ENCODE assay signal across 8 mouse cellular contexts in genomic region chr9:110684100-110684831, GRCm38 (mm10). TPM values are rescaled to one million over a fixed set of nuclear protein-coding genes. Genes with fewer than 3 reads are reported as not detected.
DNase-seq lines count a peak whose midpoint lies in the region; ATAC-seq and TF ChIP-seq lines count a peak whose summit lies in the region.

No protein-coding gene starts in this region.

- no peak overlapping the region for H3K4me2 ChIP-seq in forebrain, embryonic 15.5 days (replicated peaks)
- no peak overlapping the region for H3K4me2 ChIP-seq in hindbrain, embryonic 16.5 days (ENCODE audit: low read length)
- no peak overlapping the region for H3K4me2 ChIP-seq in midbrain, embryonic 13.5 days (replicated peaks)

- no peaks in the 10 kb centered on the region for H3K9me3 ChIP-seq in MEL (replicated peaks; ENCODE audit: insufficient read depth, low read length)
- no peaks in the 10 kb centered on the region for H3K9me3 ChIP-seq in forebrain, embryonic 15.5 days
- no peaks in the 10 kb centered on the region for H3K9me3 ChIP-seq in hindbrain, embryonic 16.5 days (ENCODE audit: control insufficient read depth, low read length)
- no peaks in the 10 kb centered on the region for H3K9me3 ChIP-seq in midbrain, embryonic 13.5 days

- H3K36me3 ChIP-seq in MEL (ENCODE audit: control insufficient read depth in 1 of 2, insufficient read depth in 2 of 2, low read length in 2 of 2), result peaks cover 0 to 12% of the 10 kb centered on the region in 2 experiments; a peak in 2 of 4 replicates
- peaks cover 2% of the 10 kb centered on the region; the same call in 1 of the 2 replicates for H3K36me3 ChIP-seq in forebrain, embryonic 15.5 days
- H3K36me3 ChIP-seq in hindbrain, embryonic 16.5 days (ENCODE audit: control insufficient read depth, insufficient read depth, low read length), result no peaks in the 10 kb centered on the region
- 0 out of 2 replicates have a peak, but pooled peaks cover 3% of the 10 kb centered on the region for H3K36me3 ChIP-seq in midbrain, embryonic 13.5 days

- no peak for TF ChIP-seq CTCF in MEL (IDR thresholded peaks at IDR 0.05 in 2 of 3, conservative IDR thresholded peaks at IDR 0.05 in 1 of 3; ENCODE audit: control insufficient read depth in 1 of 3, insufficient read depth in 1 of 3, low read depth in 2 of 3, low read length in 3 of 3, poor library complexity in 1 of 3, severe bottlenecking in 1 of 3)

- TF ChIP-seq POLR2A in MEL (IDR thresholded peaks at IDR 0.05; ENCODE audit: control insufficient read depth in 1 of 2, insufficient read depth in 1 of 2, low read depth in 1 of 2, low read length in 2 of 2, poor library complexity in 1 of 2), result no peak

- TF ChIP-seq EP300 in MEL (IDR thresholded peaks at IDR 0.05; ENCODE audit: low read depth in 1 of 2, low read length in 2 of 2), result no peak

- peaks cover 0 to 20% of the 10 kb centered on the region in 2 experiments; a peak in 2 of 4 replicates for H3K4me1 ChIP-seq in MEL (ENCODE audit: control insufficient read depth in 1 of 2, insufficient read depth in 2 of 2, low read length in 2 of 2)
- peaks cover 55% of the 10 kb centered on the region for H3K4me1 ChIP-seq in forebrain, embryonic 15.5 days
- peaks cover 41% of the 10 kb centered on the region for H3K4me1 ChIP-seq in hindbrain, embryonic 16.5 days (ENCODE audit: control insufficient read depth, insufficient read depth, low read depth, low read length)
- peaks cover 59% of the 10 kb centered on the region for H3K4me1 ChIP-seq in midbrain, embryonic 13.5 days (replicated peaks)

- ATAC-seq in forebrain, embryonic 15.5 days (replicated peaks), result no peak
- ATAC-seq in hindbrain, embryonic 16.5 days, result peak; percentile 43
- ATAC-seq in midbrain, embryonic 13.5 days, result peak; percentile 26; the same call in 1 of the 2 replicates

- H3K27me3 ChIP-seq in MEL (ENCODE audit: control insufficient read depth in 1 of 2, insufficient read depth in 2 of 2, low read length in 2 of 2), result no peaks in the 10 kb centered on the region
- no peaks in the 10 kb centered on the region for H3K27me3 ChIP-seq in forebrain, embryonic 15.5 days
- H3K27me3 ChIP-seq in hindbrain, embryonic 16.5 days (replicated peaks; ENCODE audit: control insufficient read depth, insufficient read depth, low read length), result no peaks in the 10 kb centered on the region
- H3K27me3 ChIP-seq in midbrain, embryonic 13.5 days, result no peaks in the 10 kb centered on the region

- no peak for TF ChIP-seq RAD21 in MEL (IDR thresholded peaks at IDR 0.05; ENCODE audit: low read depth, low read length)

- WGBS in forebrain, embryonic 15.5 days, result 29% methylated on average over 6 of the region's 6 CpGs
- 50% methylated on average over 6 of the region's 6 CpGs for WGBS in hindbrain, embryonic 16.5 days
- 61% methylated on average over 6 of the region's 6 CpGs for WGBS in midbrain, embryonic 13.5 days

- DNase-seq in MEL (ENCODE audit: low read depth, low spot score), result peak; percentile 54
- peak; percentile 68 for DNase-seq in adrenal gland, postnatal 14 days
- DNase-seq in layer of hippocampus, postnatal 36 days, result peak; percentile 37 to 42
- peak; percentile 88 for DNase-seq in testis, postnatal 10 days (ENCODE audit: low spot score)
- no peak for DNase-seq in yolk sac, embryonic 10.5 days (ENCODE audit: low spot score)

- H3K27ac ChIP-seq in MEL (ENCODE audit: control insufficient read depth, low read depth, low read length), result no peak overlapping the region
- peak overlapping the region; percentile 80 for H3K27ac ChIP-seq in forebrain, embryonic 15.5 days (replicated peaks)
- peak overlapping the region; percentile 75 for H3K27ac ChIP-seq in hindbrain, embryonic 16.5 days (ENCODE audit: low read depth, low read length)
- H3K27ac ChIP-seq in midbrain, embryonic 13.5 days, result peak overlapping the region; percentile 62

- no peak overlapping the region for H3K4me3 ChIP-seq in MEL (ENCODE audit: control insufficient read depth in 1 of 2, insufficient read depth in 1 of 2, low read depth in 2 of 2, low read length in 2 of 2)
- H3K4me3 ChIP-seq in forebrain, embryonic 15.5 days, result no peak overlapping the region
- no peak overlapping the region for H3K4me3 ChIP-seq in hindbrain, embryonic 16.5 days (ENCODE audit: low read length)
- H3K4me3 ChIP-seq in midbrain, embryonic 13.5 days (replicated peaks), result no peak overlapping the region

- H3K9ac ChIP-seq in MEL (ENCODE audit: control insufficient read depth, low read depth, low read length, poor library complexity, severe bottlenecking), result no peak overlapping the region
- no peak overlapping the region for H3K9ac ChIP-seq in forebrain, embryonic 15.5 days (replicated peaks)
- peak overlapping the region; percentile 32 for H3K9ac ChIP-seq in hindbrain, embryonic 16.5 days (ENCODE audit: low read depth, low read length)
- H3K9ac ChIP-seq in midbrain, embryonic 13.5 days (replicated peaks), result peak overlapping the region; percentile 25; the same call in 1 of the 2 replicates

- peaks cover 8% of the 10 kb centered on the region for H3K79me2 ChIP-seq in MEL (ENCODE audit: control insufficient read depth, insufficient read depth, low read length, poor library complexity)

TF ChIP-seq in MEL, 35 proteins besides CTCF, POLR2A, EP300 and RAD21:
- TF ChIP-seq ETS1 (IDR thresholded peaks at IDR 0.05; ENCODE audit: low read depth, low read length), result no peak
- no peak for TF ChIP-seq ELF1 (IDR thresholded peaks at IDR 0.05; ENCODE audit: low read depth, low read length)
- TF ChIP-seq MYC (IDR thresholded peaks at IDR 0.05; ENCODE audit: low read depth, low read length), result no peak
- TF ChIP-seq MAFK (IDR thresholded peaks at IDR 0.05; ENCODE audit: borderline replicate concordance, low read depth, low read length), result no peak
- no peak for TF ChIP-seq USF1 (IDR thresholded peaks at IDR 0.05; ENCODE audit: low read depth, low read length)
- no peak for TF ChIP-seq JUND (IDR thresholded peaks at IDR 0.05; ENCODE audit: low read depth, low read length)
- no peak for TF ChIP-seq TAL1 (IDR thresholded peaks at IDR 0.05; ENCODE audit: low read length)
- no peak for TF ChIP-seq MXI1 (IDR thresholded peaks at IDR 0.05; ENCODE audit: low read depth, low read length)
- TF ChIP-seq POLR2AphosphoS2 (IDR thresholded peaks at IDR 0.05; ENCODE audit: low read length), result no peak
- no peak for TF ChIP-seq ZKSCAN1 (IDR thresholded peaks at IDR 0.05; ENCODE audit: low read depth, low read length)
- no peak for TF ChIP-seq KAT2A (conservative IDR thresholded peaks at IDR 0.05; ENCODE audit: low read depth, low read length)
- no peak for TF ChIP-seq HCFC1 (IDR thresholded peaks at IDR 0.05; ENCODE audit: low read depth, low read length)
- no peak for TF ChIP-seq CHD2 (IDR thresholded peaks at IDR 0.05; ENCODE audit: low read length)
- no peak for TF ChIP-seq MEF2A (IDR thresholded peaks at IDR 0.05; ENCODE audit: extremely low read depth, insufficient replicate concordance, low read depth, low read length, poor library complexity, severe bottlenecking)
- no peak for TF ChIP-seq ZC3H11A (IDR thresholded peaks at IDR 0.05; ENCODE audit: low read depth, low read length)
- no peak for TF ChIP-seq GATA1 (IDR thresholded peaks at IDR 0.05; ENCODE audit: low read depth, low read length)
- TF ChIP-seq TCF12 (IDR thresholded peaks at IDR 0.05; ENCODE audit: low read depth, low read length), result no peak
- no peak for TF ChIP-seq UBTF (IDR thresholded peaks at IDR 0.05; ENCODE audit: borderline replicate concordance, insufficient read depth, low read depth, low read length)
- no peak for TF ChIP-seq NELFE (IDR thresholded peaks at IDR 0.05; ENCODE audit: low read depth, low read length)

RNA-seq across cellular contexts. Expression of gene Ccdc12, which starts 28.0 kb away (rescaled TPM):
- total RNA-seq in MEL (2012; rRNA removed), result 122 and 129 TPM in 2 replicates
- 100 to 1,000 TPM in 1 of 2 experiments, not detected in 1; 112 TPM for polyA plus RNA-seq in MEL (2012; ENCODE audit: insufficient read depth in 1 of 2, insufficient read length in 2 of 2, low read depth in 1 of 2, low replicate concordance in 2 of 2, missing spikeins in 1 of 2)
- total RNA-seq in adrenal gland, postnatal 14 days (2021), result 60.4 and 79.3 TPM in 2 replicates
- polyA plus RNA-seq in forebrain, embryonic 15.5 days (2015; fragmentation: Nextera tagmentation; extraction: Ambion mirVana), result 120 and 130 TPM in 2 replicates
- polyA plus RNA-seq in hindbrain, embryonic 16.5 days (2015; fragmentation: Nextera tagmentation; extraction: Ambion mirVana), result 88.5 and 101 TPM in 2 replicates
- total RNA-seq in layer of hippocampus, postnatal 36 days (2021), result 10 to 100 TPM; 48.3 to 54.5 TPM
- polyA plus RNA-seq in midbrain, embryonic 13.5 days (2015; fragmentation: Nextera tagmentation; extraction: Ambion mirVana), result 136 and 140 TPM in 2 replicates

RNA-seq across cellular contexts. Expression of gene Nbeal2, which starts 30.3 kb away (rescaled TPM):
- 7.0 and 9.3 TPM in 2 replicates for total RNA-seq in MEL (2012; rRNA removed)
- polyA plus RNA-seq in MEL (2012; ENCODE audit: insufficient read depth in 1 of 2, insufficient read length in 2 of 2, low read depth in 1 of 2, low replicate concordance in 2 of 2, missing spikeins in 1 of 2), result 10 to 100 TPM in 1 of 2 experiments, not detected in 1; 17.2 TPM
- total RNA-seq in adrenal gland, postnatal 14 days (2021), result 9.1 and 15.4 TPM in 2 replicates
- 2.1 and 2.4 TPM in 2 replicates for polyA plus RNA-seq in forebrain, embryonic 15.5 days (2015; fragmentation: Nextera tagmentation; extraction: Ambion mirVana)
- polyA plus RNA-seq in hindbrain, embryonic 16.5 days (2015; fragmentation: Nextera tagmentation; extraction: Ambion mirVana), result 3.2 and 4.8 TPM in 2 replicates
- total RNA-seq in layer of hippocampus, postnatal 36 days (2021), result 10 to 100 TPM; 14.0 to 17.5 TPM
- 2.0 and 3.1 TPM in 2 replicates for polyA plus RNA-seq in midbrain, embryonic 13.5 days (2015; fragmentation: Nextera tagmentation; extraction: Ambion mirVana)

RNA-seq across cellular contexts. Expression of gene Myl3, which starts 57.4 kb away (rescaled TPM):
- not detected in 2 replicates for total RNA-seq in MEL (2012; rRNA removed)
- polyA plus RNA-seq in MEL (2012; ENCODE audit: insufficient read depth in 1 of 2, insufficient read length in 2 of 2, low read depth in 1 of 2, low replicate concordance in 2 of 2, missing spikeins in 1 of 2), result not detected
- total RNA-seq in adrenal gland, postnatal 14 days (2021), result 0.37 TPM in 1 of 2 replicates, not detected in the other
- polyA plus RNA-seq in forebrain, embryonic 15.5 days (2015; fragmentation: Nextera tagmentation; extraction: Ambion mirVana), result 0.45 and 1.3 TPM in 2 replicates
- polyA plus RNA-seq in hindbrain, embryonic 16.5 days (2015; fragmentation: Nextera tagmentation; extraction: Ambion mirVana), result 1.1 and 2.3 TPM in 2 replicates
- not detected for total RNA-seq in layer of hippocampus, postnatal 36 days (2021)
- polyA plus RNA-seq in midbrain, embryonic 13.5 days (2015; fragmentation: Nextera tagmentation; extraction: Ambion mirVana), result not detected in 2 replicates

Comparison
In these comparisons a context has a peak if more than half of its experiments do, and no peak if none do; other contexts are left out.
1. H3K9ac ChIP-seq: peak in hindbrain, embryonic 16.5 days (single experiment) and midbrain, embryonic 13.5 days (single experiment); none in MEL (single experiment) and forebrain, embryonic 15.5 days (single experiment).